Mouse (Mus musculus): ENCODE measurements around the gene B4galt4. TPM values are rescaled to one million over a fixed set of nuclear protein-coding genes. Genes with fewer than 3 reads are reported as not detected.

B4galt4 gene
- total RNA-seq, 2 experiments from 2014 or later, result 1.8 TPM; not detected in 1

DNA sequence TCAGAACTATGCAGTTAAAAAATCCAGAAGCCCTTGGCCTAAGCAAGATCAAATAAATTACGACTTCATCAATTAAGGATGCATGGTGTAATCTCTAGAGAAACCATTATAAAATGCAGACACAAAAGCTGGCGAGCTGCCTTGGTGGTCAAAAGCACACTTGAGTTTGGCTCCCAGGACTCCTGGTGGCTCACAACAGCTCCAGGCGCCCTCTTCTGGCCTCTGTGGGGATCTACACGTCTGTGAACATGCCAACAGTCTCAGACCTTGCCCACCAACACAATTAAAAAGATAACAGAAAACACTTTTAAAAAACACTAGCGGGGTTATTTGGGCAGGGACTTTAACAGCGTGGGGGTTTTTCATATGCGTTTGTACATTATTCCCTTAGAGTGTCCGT is 70.5 kb downstream of the B4galt4 start:
- peak; percentile 81 for ATAC-seq (replicated peaks; ENCODE audit: low FRiP score, low TSS enrichment, poor library complexity, severe bottlenecking)

Other genes starting within 250 kb of the B4galt4 start
- gene Timmdc1, start 219.6 kb upstream of the B4galt4 start, total RNA-seq (2014; fragmentation: Nextera tagmentation), result 22.1 and 23.3 TPM in 2 replicates
- gene Timmdc1, start 219.6 kb upstream of the B4galt4 start, total RNA-seq (2017), result 32.0 and 33.0 TPM in 2 replicates
- gene Poglut1, start 192.0 kb upstream of the B4galt4 start, total RNA-seq (2014; fragmentation: Nextera tagmentation), result 22.2 and 32.6 TPM in 2 replicates
- gene Poglut1, start 192.0 kb upstream of the B4galt4 start, total RNA-seq (2017), result 21.9 and 23.2 TPM in 2 replicates
- 32.5 and 48.5 TPM in 2 replicates for gene Tmem39a, start 183.6 kb upstream of the B4galt4 start, total RNA-seq (2014; fragmentation: Nextera tagmentation)
- 23.8 and 51.7 TPM in 2 replicates for gene Tmem39a, start 183.6 kb upstream of the B4galt4 start, total RNA-seq (2017)
- 1.4 and 1.7 TPM in 2 replicates for gene Arhgap31, start 29.0 kb upstream of the B4galt4 start, total RNA-seq (2014; fragmentation: Nextera tagmentation)
- gene Arhgap31, start 29.0 kb upstream of the B4galt4 start, total RNA-seq (2017), result 0.14 and 0.91 TPM in 2 replicates
- gene Upk1b, start 58.1 kb downstream of the B4galt4 start, total RNA-seq (2014; fragmentation: Nextera tagmentation), result not detected in 2 replicates
- gene Upk1b, start 58.1 kb downstream of the B4galt4 start, total RNA-seq (2017), result not detected in 2 replicates
- gene 4930435E12Rik, start 86.5 kb downstream of the B4galt4 start, total RNA-seq (2014; fragmentation: Nextera tagmentation), result not detected in 2 replicates
- gene 4930435E12Rik, start 86.5 kb downstream of the B4galt4 start, total RNA-seq (2017), result not detected in 2 replicates
- not detected in 2 replicates for gene Igsf11, start 150.4 kb downstream of the B4galt4 start, total RNA-seq (2014; fragmentation: Nextera tagmentation)
- gene Igsf11, start 150.4 kb downstream of the B4galt4 start, total RNA-seq (2017), result not detected in 2 replicates

All from megakaryocyte-erythroid progenitor cell, adult 5-6 weeks (primary cell).